Mouse (Mus musculus): ENCODE data around the gene Rapgef5. TPM values are rescaled to one million over a fixed set of nuclear protein-coding genes. Genes with fewer than 3 reads are reported as not detected.

The Rapgef5 gene
- polyA plus RNA-seq, 1 experiment from 2014 or later = 17.9 TPM

DNA sequence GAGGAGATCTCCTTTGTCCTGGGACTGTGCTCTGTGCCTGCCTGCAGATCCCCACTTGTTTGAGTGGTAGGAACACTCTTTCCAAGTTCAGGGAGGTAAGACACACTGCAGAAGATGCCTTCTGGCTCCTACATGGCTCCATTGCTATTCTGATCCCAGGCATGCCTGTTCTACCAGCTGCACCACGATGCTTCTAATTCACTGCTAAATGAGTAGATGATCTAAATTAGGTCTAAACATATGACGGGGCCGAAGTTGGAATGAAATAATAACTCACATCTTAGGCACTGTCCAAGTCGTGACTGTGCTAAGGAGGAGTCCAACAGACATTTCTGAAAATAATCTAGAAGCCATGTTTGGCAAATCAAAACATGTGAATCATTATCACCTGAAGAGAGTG lies 68.0 kb downstream of the Rapgef5 start:
- no peaks in the 10 kb centered on the region for H3K4me1 ChIP-seq (ENCODE audit: control insufficient read depth, insufficient read depth, low read length)
- no peaks in the 10 kb centered on the region for H3K27me3 ChIP-seq (ENCODE audit: control insufficient read depth, insufficient read depth, low read length)
- H3K4me3 ChIP-seq (ENCODE audit: low read length) = no peak overlapping the region
- H3K9ac ChIP-seq (ENCODE audit: low read depth, low read length) = no peak overlapping the region
- 87% methylated on average over 4 of the region's 4 CpGs for WGBS
- H3K4me2 ChIP-seq (replicated peaks; ENCODE audit: low read depth, low read length) = no peak overlapping the region
- ATAC-seq (ENCODE audit: low FRiP score, low TSS enrichment) = no peak
- H3K27ac ChIP-seq (ENCODE audit: low read depth, low read length) = no peak overlapping the region
- H3K36me3 ChIP-seq (ENCODE audit: control insufficient read depth, insufficient read depth, low read length) = no peaks in the 10 kb centered on the region; the same call in 1 of the 2 replicates
- H3K9me3 ChIP-seq (ENCODE audit: control insufficient read depth, low read length) = no peaks in the 10 kb centered on the region

- Histone ChIP-seq H3K9ac (ENCODE audit: low read depth, low read length) (no peak overlapping the region), H3K9me3 (ENCODE audit: control insufficient read depth, low read length) (no peaks in the 10 kb centered on the region), H3K4me3 (ENCODE audit: low read length) (no peak overlapping the region), H3K4me2 (replicated peaks; ENCODE audit: low read depth, low read length) (no peak overlapping the region), H3K27ac (ENCODE audit: low read depth, low read length) (no peak overlapping the region), H3K27me3 (ENCODE audit: control insufficient read depth, insufficient read depth, low read length) (no peaks in the 10 kb centered on the region), H3K4me1 (ENCODE audit: control insufficient read depth, insufficient read depth, low read length) (no peaks in the 10 kb centered on the region), H3K36me3 (ENCODE audit: control insufficient read depth, insufficient read depth, low read length) (no peaks in the 10 kb centered on the region; the same call in 1 of the 2 replicates)
- ATAC-seq (ENCODE audit: low FRiP score, low TSS enrichment) = no peak
- WGBS = 81% methylated on average over 2 of the region's 2 CpGs
These were observed 69.1 kb downstream of the Rapgef5 start for GRCm38 (mm10) chr12:117585390-117585789.

- Histone ChIP-seq H3K27ac (ENCODE audit: low read depth, low read length) (no peak overlapping the region), H3K9ac (ENCODE audit: low read depth, low read length) (no peak overlapping the region), H3K27me3 (ENCODE audit: control insufficient read depth, insufficient read depth, low read length) (no peaks in the 10 kb centered on the region), H3K4me1 (ENCODE audit: control insufficient read depth, insufficient read depth, low read length) (no peaks in the 10 kb centered on the region), H3K9me3 (ENCODE audit: control insufficient read depth, low read length) (no peaks in the 10 kb centered on the region), H3K36me3 (ENCODE audit: control insufficient read depth, insufficient read depth, low read length) (no peaks in the 10 kb centered on the region; the same call in 1 of the 2 replicates), H3K4me3 (ENCODE audit: low read length) (no peak overlapping the region), H3K4me2 (replicated peaks; ENCODE audit: low read depth, low read length) (no peak overlapping the region)
- no peak for ATAC-seq (ENCODE audit: low FRiP score, low TSS enrichment)
- 32% methylated on average over 1 of the region's 1 CpGs for WGBS
These were observed 69.8 kb downstream of the Rapgef5 start for GRCm38 (mm10) chr12:117586124-117586523.

- Histone ChIP-seq H3K9ac (ENCODE audit: low read depth, low read length) (no peak overlapping the region), H3K4me3 (ENCODE audit: low read length) (no peak overlapping the region), H3K4me2 (replicated peaks; ENCODE audit: low read depth, low read length) (no peak overlapping the region), H3K4me1 (ENCODE audit: control insufficient read depth, insufficient read depth, low read length) (no peaks in the 10 kb centered on the region), H3K36me3 (ENCODE audit: control insufficient read depth, insufficient read depth, low read length) (no peaks in the 10 kb centered on the region; the same call in 1 of the 2 replicates), H3K27ac (ENCODE audit: low read depth, low read length) (no peak overlapping the region), H3K27me3 (ENCODE audit: control insufficient read depth, insufficient read depth, low read length) (no peaks in the 10 kb centered on the region), H3K9me3 (ENCODE audit: control insufficient read depth, low read length) (no peaks in the 10 kb centered on the region)
- 49% methylated on average over 2 of the region's 2 CpGs for WGBS
- no peak for ATAC-seq (ENCODE audit: low FRiP score, low TSS enrichment)
These were observed 72.9 kb downstream of the Rapgef5 start for GRCm38 (mm10) chr12:117589186-117589585.

- no peak overlapping the region for H3K27ac ChIP-seq (ENCODE audit: low read depth, low read length)
- WGBS = 43% methylated on average over 2 of the region's 2 CpGs
These were observed 75.7 kb downstream of the Rapgef5 start for GRCm38 (mm10) chr12:117592019-117592418.

GRCm38 (mm10) chr12:117592583-117592982 lies 76.3 kb downstream of the Rapgef5 start:
- H3K27me3 ChIP-seq (ENCODE audit: control insufficient read depth, insufficient read depth, low read length) = no peaks in the 10 kb centered on the region
- no peak overlapping the region for H3K4me3 ChIP-seq (ENCODE audit: low read length)
- no peak overlapping the region for H3K9ac ChIP-seq (ENCODE audit: low read depth, low read length)
- 12% methylated on average over 3 of the region's 3 CpGs for WGBS
- ATAC-seq (ENCODE audit: low FRiP score, low TSS enrichment) = no peak
- H3K4me2 ChIP-seq (replicated peaks; ENCODE audit: low read depth, low read length) = no peak overlapping the region
- H3K36me3 ChIP-seq (ENCODE audit: control insufficient read depth, insufficient read depth, low read length) = no peaks in the 10 kb centered on the region
- no peaks in the 10 kb centered on the region for H3K4me1 ChIP-seq (ENCODE audit: control insufficient read depth, insufficient read depth, low read length)
- H3K27ac ChIP-seq (ENCODE audit: low read depth, low read length) = no peak overlapping the region
- H3K9me3 ChIP-seq (ENCODE audit: control insufficient read depth, low read length) = no peaks in the 10 kb centered on the region

More at GRCm38 (mm10) chr12:117592019-117592418, 75.7 kb downstream of the Rapgef5 start:
- H3K4me2 ChIP-seq (replicated peaks; ENCODE audit: low read depth, low read length) = no peak overlapping the region
- no peaks in the 10 kb centered on the region for H3K36me3 ChIP-seq (ENCODE audit: control insufficient read depth, insufficient read depth, low read length)
- H3K9me3 ChIP-seq (ENCODE audit: control insufficient read depth, low read length) = no peaks in the 10 kb centered on the region
- H3K27me3 ChIP-seq (ENCODE audit: control insufficient read depth, insufficient read depth, low read length) = no peaks in the 10 kb centered on the region
- H3K9ac ChIP-seq (ENCODE audit: low read depth, low read length) = no peak overlapping the region
- ATAC-seq (ENCODE audit: low FRiP score, low TSS enrichment) = no peak
- no peaks in the 10 kb centered on the region for H3K4me1 ChIP-seq (ENCODE audit: control insufficient read depth, insufficient read depth, low read length)
- no peak overlapping the region for H3K4me3 ChIP-seq (ENCODE audit: low read length)

GRCm38 (mm10) chr12:117595179-117595578 lies 78.9 kb downstream of the Rapgef5 start:
- no peak overlapping the region for H3K9ac ChIP-seq (ENCODE audit: low read depth, low read length)
- no peaks in the 10 kb centered on the region for H3K9me3 ChIP-seq (ENCODE audit: control insufficient read depth, low read length)
- WGBS = 75% methylated on average over 9 of the region's 9 CpGs
- H3K36me3 ChIP-seq (ENCODE audit: control insufficient read depth, insufficient read depth, low read length) = no peaks in the 10 kb centered on the region
- H3K4me2 ChIP-seq (replicated peaks; ENCODE audit: low read depth, low read length) = no peak overlapping the region
- no peak for ATAC-seq (ENCODE audit: low FRiP score, low TSS enrichment)
- no peaks in the 10 kb centered on the region for H3K4me1 ChIP-seq (ENCODE audit: control insufficient read depth, insufficient read depth, low read length)
- no peak overlapping the region for H3K4me3 ChIP-seq (ENCODE audit: low read length)
- H3K27ac ChIP-seq (ENCODE audit: low read depth, low read length) = no peak overlapping the region
- H3K27me3 ChIP-seq (ENCODE audit: control insufficient read depth, insufficient read depth, low read length) = no peaks in the 10 kb centered on the region

DNA sequence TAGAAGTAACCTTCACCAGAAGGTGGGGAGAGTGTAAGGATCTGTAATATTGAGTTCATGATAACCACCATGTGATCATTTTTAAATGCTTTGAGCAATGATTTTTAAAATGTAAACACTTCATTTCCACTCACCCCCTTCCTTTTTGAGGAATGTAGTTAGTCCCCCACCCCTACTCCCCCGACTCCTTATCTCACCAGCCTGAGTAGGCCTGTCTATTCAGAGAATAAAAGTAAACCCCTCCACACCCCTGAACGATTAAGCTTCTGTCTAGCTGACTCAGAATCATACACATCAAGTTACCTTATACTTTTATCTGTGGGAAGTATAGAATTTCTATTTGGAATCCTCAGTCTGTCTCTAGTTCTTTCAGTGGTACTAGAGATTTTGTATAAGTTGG lies 81.9 kb downstream of the Rapgef5 start:
- 60% methylated on average over 2 of the region's 2 CpGs for WGBS
- Histone ChIP-seq H3K27ac (ENCODE audit: low read depth, low read length) (no peak overlapping the region), H3K9me3 (ENCODE audit: control insufficient read depth, low read length) (no peaks in the 10 kb centered on the region), H3K4me3 (ENCODE audit: low read length) (no peak overlapping the region), H3K4me2 (replicated peaks; ENCODE audit: low read depth, low read length) (no peak overlapping the region), H3K27me3 (ENCODE audit: control insufficient read depth, insufficient read depth, low read length) (no peaks in the 10 kb centered on the region), H3K36me3 (ENCODE audit: control insufficient read depth, insufficient read depth, low read length) (no peaks in the 10 kb centered on the region), H3K9ac (ENCODE audit: low read depth, low read length) (no peak overlapping the region), H3K4me1 (ENCODE audit: control insufficient read depth, insufficient read depth, low read length) (no peaks in the 10 kb centered on the region)
- ATAC-seq (ENCODE audit: low FRiP score, low TSS enrichment) = no peak

- no peak for ATAC-seq (ENCODE audit: low FRiP score, low TSS enrichment)
- H3K4me3 ChIP-seq (ENCODE audit: low read length) = no peak overlapping the region
- WGBS = 61% methylated on average over 3 of the region's 3 CpGs
These were observed 89.7 kb downstream of the Rapgef5 start for GRCm38 (mm10) chr12:117605966-117606365.

More at GRCm38 (mm10) chr12:117605966-117606365, 89.7 kb downstream of the Rapgef5 start:
- no peak overlapping the region for H3K27ac ChIP-seq (ENCODE audit: low read depth, low read length)
- no peak overlapping the region for H3K4me2 ChIP-seq (replicated peaks; ENCODE audit: low read depth, low read length)
- H3K4me1 ChIP-seq (ENCODE audit: control insufficient read depth, insufficient read depth, low read length) = no peaks in the 10 kb centered on the region
- H3K9me3 ChIP-seq (ENCODE audit: control insufficient read depth, low read length) = no peaks in the 10 kb centered on the region
- H3K27me3 ChIP-seq (ENCODE audit: control insufficient read depth, insufficient read depth, low read length) = no peaks in the 10 kb centered on the region
- no peaks in the 10 kb centered on the region for H3K36me3 ChIP-seq (ENCODE audit: control insufficient read depth, insufficient read depth, low read length)
- no peak overlapping the region for H3K9ac ChIP-seq (ENCODE audit: low read depth, low read length)

All from kidney, embryonic 14.5 days (tissue).